Mouse (Mus musculus): ENCODE results near the gene 9030025P20Rik. TPM values are rescaled to one million over a fixed set of nuclear protein-coding genes. Genes with fewer than 3 reads are reported as not detected.
"Not testable (repeated sequence)": the region's sequence is repeated elsewhere in the genome, so short reads cannot be mapped to it uniquely, and the experiment has no call there.

9030025P20Rik gene
- total RNA-seq, 1 experiment from 2014 or later, result 9.6 TPM

- not testable (repeated sequence) for DNase-seq
Measured at GRCm38 (mm10) chr17:14990116-14990702, 11.9 kb downstream of the 9030025P20Rik start.

GRCm38 (mm10) chr17:14992522-14993138, 14.4 kb downstream of the 9030025P20Rik start:
- DNase-seq, result not testable (repeated sequence)

- DNase-seq, result not testable (repeated sequence)
Measured at GRCm38 (mm10) chr17:14993139-14993832, 15.0 kb downstream of the 9030025P20Rik start.

DNA sequence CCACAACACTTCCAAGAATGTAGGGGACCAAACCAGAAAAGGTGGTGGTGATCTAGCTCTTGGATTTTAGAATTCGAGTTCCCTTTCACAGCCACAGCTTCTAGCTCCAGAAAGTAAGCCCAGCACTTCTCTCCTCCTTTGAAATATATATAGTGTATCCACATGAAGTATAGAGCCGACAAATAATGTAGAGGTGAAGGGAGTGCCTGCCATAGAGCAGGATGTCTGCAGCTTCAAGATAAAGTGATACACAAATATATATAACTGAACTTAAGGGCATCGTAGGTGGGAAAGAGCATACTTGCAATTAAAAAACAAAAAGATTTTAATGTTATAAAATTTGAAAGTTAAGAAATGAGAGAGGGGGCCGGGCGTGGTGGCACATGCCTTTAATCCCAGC, 15.9 kb downstream of the 9030025P20Rik start:
- DNase-seq, result not testable (repeated sequence)

- DNase-seq, result not testable (repeated sequence)
Measured at GRCm38 (mm10) chr17:15000047-15000446, 21.8 kb downstream of the 9030025P20Rik start.

DNA sequence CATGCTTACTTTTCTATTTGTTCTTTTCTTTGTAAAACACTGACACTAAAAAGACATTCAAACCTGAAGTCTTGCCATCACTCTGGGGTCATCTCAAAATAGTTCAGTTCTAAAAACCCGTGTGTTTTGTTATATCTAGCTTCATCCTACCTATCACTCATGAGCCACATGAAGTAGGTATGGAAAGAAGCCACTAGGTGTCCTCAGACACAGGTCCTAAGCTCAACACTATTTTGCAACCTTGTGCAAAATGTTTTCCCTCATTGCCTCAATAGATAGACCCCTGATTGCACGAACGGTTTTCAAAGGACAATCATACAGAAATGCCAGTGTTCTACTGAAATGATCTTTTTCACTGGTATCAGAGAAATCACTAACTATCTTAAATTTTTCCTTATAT, 30.8 kb downstream of the 9030025P20Rik start:
- not testable (repeated sequence) for DNase-seq

DNA sequence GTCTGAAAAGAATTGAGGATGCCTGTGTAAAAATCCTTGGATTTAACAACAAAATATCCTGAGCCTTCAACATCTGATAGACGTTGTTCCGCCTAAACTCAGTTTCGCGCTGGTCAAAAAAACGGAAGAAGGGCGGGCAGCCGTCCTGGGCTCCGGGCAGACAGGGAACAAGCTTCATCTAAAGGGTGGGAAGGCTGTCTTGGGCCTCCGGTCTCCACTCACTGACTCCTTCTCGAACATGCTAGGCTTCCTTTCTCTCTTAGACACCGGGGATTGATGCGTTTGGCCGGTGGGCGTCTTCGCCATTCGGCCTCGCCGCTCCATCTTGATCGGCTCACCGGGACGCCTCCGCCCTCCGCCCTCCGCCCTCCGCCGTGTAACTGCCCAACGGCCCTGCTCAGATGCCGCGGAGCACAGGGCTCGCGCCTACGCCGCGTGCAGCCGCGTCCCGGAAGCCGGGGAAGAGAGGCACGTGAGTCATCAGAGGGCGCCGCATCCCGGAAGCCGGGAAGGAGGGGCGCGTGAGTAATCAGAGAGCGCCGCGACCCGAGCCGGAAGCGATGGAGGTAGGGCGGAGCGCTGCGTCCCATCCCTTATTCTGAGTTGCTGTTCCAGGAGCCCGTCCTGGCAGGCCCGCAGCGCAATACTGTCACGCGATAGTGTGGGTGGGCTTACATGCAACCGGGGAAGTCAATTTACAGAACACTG, 31.6 kb downstream of the 9030025P20Rik start, which contains the start of gene Gm3435:
Gm3435 (plus strand) TSS at position 471 of the 708 bp plus-strand sequence.
- not testable (repeated sequence) for DNase-seq

DNA sequence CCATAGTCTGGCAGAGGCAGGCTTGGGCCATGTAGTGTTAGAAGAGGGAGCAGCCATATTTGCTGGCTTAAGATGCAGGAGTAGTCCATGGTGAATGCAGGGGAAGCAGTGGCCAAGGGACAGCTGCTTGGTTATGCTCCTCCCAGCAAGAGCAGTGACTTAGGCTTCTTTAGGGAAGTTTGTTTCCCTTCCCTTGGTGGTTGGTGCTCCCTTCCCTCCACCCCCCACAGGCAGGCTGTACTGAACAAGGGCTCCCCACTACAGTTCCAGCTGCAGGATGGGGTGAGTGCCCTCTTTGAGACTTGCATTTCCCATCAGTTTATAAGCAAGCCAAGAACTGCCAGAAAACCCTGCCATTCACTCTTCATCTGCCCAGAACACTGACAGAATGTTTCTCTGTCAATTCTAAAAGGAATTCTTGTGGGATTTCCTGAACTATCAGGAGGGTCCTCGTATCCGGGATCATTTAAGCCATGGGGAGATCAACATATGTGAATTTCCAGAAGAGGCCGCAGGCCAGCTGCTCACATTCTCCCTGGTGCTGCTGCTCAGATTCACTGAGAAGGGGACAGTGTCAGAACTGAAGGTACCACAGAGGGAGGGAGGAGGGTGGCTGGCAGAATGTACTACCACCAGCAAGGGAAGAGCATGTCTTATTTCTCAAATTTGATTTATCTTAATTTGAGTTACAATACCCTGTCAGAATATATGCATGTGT, 43.4 kb downstream of the 9030025P20Rik start:
- peak; percentile 2 for DNase-seq

GRCm38 (mm10) chr17:15023878-15024492, 45.7 kb downstream of the 9030025P20Rik start:
- DNase-seq, result not testable (repeated sequence)

- not testable (repeated sequence) for DNase-seq
Measured at GRCm38 (mm10) chr17:15024502-15025193, 46.4 kb downstream of the 9030025P20Rik start.

DNA sequence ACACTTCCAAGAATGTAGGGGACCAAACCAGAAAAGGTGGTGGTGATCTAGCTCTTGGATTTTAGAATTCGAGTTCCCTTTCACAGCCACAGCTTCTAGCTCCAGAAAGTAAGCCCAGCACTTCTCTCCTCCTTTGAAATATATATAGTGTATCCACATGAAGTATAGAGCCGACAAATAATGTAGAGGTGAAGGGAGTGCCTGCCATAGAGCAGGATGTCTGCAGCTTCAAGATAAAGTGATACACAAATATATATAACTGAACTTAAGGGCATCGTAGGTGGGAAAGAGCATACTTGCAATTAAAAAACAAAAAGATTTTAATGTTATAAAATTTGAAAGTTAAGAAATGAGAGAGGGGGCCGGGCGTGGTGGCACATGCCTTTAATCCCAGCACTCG, 47.2 kb downstream of the 9030025P20Rik start:
- DNase-seq, result not testable (repeated sequence)

DNA sequence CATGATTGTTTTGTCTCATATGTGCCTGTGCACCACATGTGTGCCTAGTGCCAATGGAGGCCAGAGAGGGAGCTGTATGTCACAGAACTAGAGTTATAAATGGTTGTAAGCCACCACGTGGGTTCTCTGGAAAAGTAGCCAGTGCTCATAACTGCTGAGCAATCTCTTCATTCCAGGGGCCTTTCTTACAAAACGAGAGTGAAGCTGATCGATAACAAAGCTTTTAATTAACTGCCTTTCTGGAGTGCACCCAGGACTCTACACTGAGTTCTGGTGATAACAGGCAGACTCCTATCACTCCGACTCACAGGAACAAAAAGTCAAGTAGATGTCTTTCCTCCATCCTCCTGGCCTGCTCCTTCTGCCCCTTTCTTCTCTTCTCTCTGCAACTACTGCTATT, 53.1 kb downstream of the 9030025P20Rik start:
- not testable (repeated sequence) for DNase-seq

DNA sequence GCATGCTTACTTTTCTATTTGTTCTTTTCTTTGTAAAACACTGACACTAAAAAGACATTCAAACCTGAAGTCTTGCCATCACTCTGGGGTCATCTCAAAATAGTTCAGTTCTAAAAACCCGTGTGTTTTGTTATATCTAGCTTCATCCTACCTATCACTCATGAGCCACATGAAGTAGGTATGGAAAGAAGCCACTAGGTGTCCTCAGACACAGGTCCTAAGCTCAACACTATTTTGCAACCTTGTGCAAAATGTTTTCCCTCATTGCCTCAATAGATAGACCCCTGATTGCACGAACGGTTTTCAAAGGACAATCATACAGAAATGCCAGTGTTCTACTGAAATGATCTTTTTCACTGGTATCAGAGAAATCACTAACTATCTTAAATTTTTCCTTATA, 62.2 kb downstream of the 9030025P20Rik start:
- not testable (repeated sequence) for DNase-seq

Other genes with a start within 250 kb of the 9030025P20Rik start
- 8.3 and 8.4 TPM in 2 replicates for gene Wdr27, start 35.3 kb upstream of the 9030025P20Rik start, total RNA-seq (2021)
- 36.5 and 55.1 TPM in 2 replicates for gene 1600012H06Rik, start 35.3 kb upstream of the 9030025P20Rik start, total RNA-seq (2021)
- gene Phf10, start 17.2 kb upstream of the 9030025P20Rik start, total RNA-seq (2021), result 70.1 and 76.4 TPM in 2 replicates
- not detected in 2 replicates for gene Gm3417, start 322 bp downstream of the 9030025P20Rik start, total RNA-seq (2021)
- gene Gm3435, start 31.7 kb downstream of the 9030025P20Rik start, total RNA-seq (2021), result 1.8 and 6.3 TPM in 2 replicates
- gene Ermard, start 62.7 kb downstream of the 9030025P20Rik start, total RNA-seq (2021), result 68.0 and 75.4 TPM in 2 replicates
- 0.85 and 2.8 TPM in 2 replicates for gene Tcte3, start 63.0 kb downstream of the 9030025P20Rik start, total RNA-seq (2021)
- gene Gm3448, start 63.1 kb downstream of the 9030025P20Rik start, total RNA-seq (2021), result 7.7 and 9.5 TPM in 2 replicates

All from adrenal gland, postnatal 25 days (tissue).